Mouse (Mus musculus): ENCODE results near the gene Phf19. TPM values are rescaled to one million over a fixed set of nuclear protein-coding genes. Genes with fewer than 3 reads are reported as not detected.

Gene Phf19
- polyA plus RNA-seq, 1 experiment from 2014 or later: 1.0 TPM

- WGBS: 48% methylated on average over 12 of the region's 12 CpGs
- H3K4me1 ChIP-seq (replicated peaks): peaks cover 15% of the 10 kb centered on the region
- H3K27ac ChIP-seq: no peak overlapping the region
- H3K36me3 ChIP-seq: no peaks in the 10 kb centered on the region
- no peak overlapping the region for H3K4me2 ChIP-seq
- H3K9ac ChIP-seq (replicated peaks): no peak overlapping the region
- ATAC-seq (ENCODE audit: insufficient number of reproducible peaks, insufficient read depth, low FRiP score, low TSS enrichment, low read depth): no peak
- peaks cover 54% of the 10 kb centered on the region for H3K27me3 ChIP-seq
- no peak overlapping the region for H3K4me3 ChIP-seq (replicated peaks)
- H3K9me3 ChIP-seq: no peaks in the 10 kb centered on the region
These were observed 6.8 kb downstream of the Phf19 start for GRCm38 (mm10) chr2:34906861-34907604.

GRCm38 (mm10) chr2:34906426-34906825, 7.4 kb downstream of the Phf19 start:
- no peak for ATAC-seq (ENCODE audit: insufficient number of reproducible peaks, insufficient read depth, low FRiP score, low TSS enrichment, low read depth)
- H3K4me3 ChIP-seq (replicated peaks): no peak overlapping the region
- peaks cover 48% of the 10 kb centered on the region for H3K27me3 ChIP-seq
- H3K4me2 ChIP-seq: no peak overlapping the region
- no peak overlapping the region for H3K27ac ChIP-seq
- no peak overlapping the region for H3K9ac ChIP-seq (replicated peaks)
- H3K9me3 ChIP-seq: no peaks in the 10 kb centered on the region
- 54% methylated on average over 6 of the region's 6 CpGs for WGBS
- H3K36me3 ChIP-seq: no peaks in the 10 kb centered on the region
- peaks cover 15% of the 10 kb centered on the region for H3K4me1 ChIP-seq (replicated peaks)

GRCm38 (mm10) chr2:34904849-34905542, 8.8 kb downstream of the Phf19 start:
- H3K9me3 ChIP-seq: no peaks in the 10 kb centered on the region
- H3K4me1 ChIP-seq (replicated peaks): peaks cover 15% of the 10 kb centered on the region
- H3K36me3 ChIP-seq: no peaks in the 10 kb centered on the region
- under 1% methylated on average over 34 of the region's 34 CpGs for WGBS
- H3K4me3 ChIP-seq (replicated peaks): peak overlapping the region; percentile 32
- H3K9ac ChIP-seq (replicated peaks): no peak overlapping the region; the same call in 1 of the 2 replicates
- H3K27me3 ChIP-seq: peaks cover 34% of the 10 kb centered on the region
- ATAC-seq (ENCODE audit: insufficient number of reproducible peaks, insufficient read depth, low FRiP score, low TSS enrichment, low read depth): peak; percentile 96
- no peak overlapping the region for H3K27ac ChIP-seq
- peak overlapping the region; percentile 59 for H3K4me2 ChIP-seq

GRCm38 (mm10) chr2:34903652-34904405, 10.0 kb downstream of the Phf19 start:
- Histone ChIP-seq H3K9ac (replicated peaks) (no peak overlapping the region), H3K27ac (no peak overlapping the region), H3K4me2 (no peak overlapping the region), H3K9me3 (no peaks in the 10 kb centered on the region), H3K4me3 (replicated peaks) (no peak overlapping the region), H3K4me1 (replicated peaks) (peaks cover 15% of the 10 kb centered on the region), H3K27me3 (peaks cover 23% of the 10 kb centered on the region), H3K36me3 (no peaks in the 10 kb centered on the region)
- no peak for ATAC-seq (ENCODE audit: insufficient number of reproducible peaks, insufficient read depth, low FRiP score, low TSS enrichment, low read depth)
- 67% methylated on average over 4 of the region's 4 CpGs for WGBS

- no peaks in the 10 kb centered on the region for H3K36me3 ChIP-seq
- no peaks in the 10 kb centered on the region for H3K9me3 ChIP-seq
- peaks cover 15% of the 10 kb centered on the region for H3K4me1 ChIP-seq (replicated peaks)
- H3K4me3 ChIP-seq (replicated peaks): no peak overlapping the region
- 84% methylated on average over 7 of the region's 7 CpGs for WGBS
- no peak overlapping the region for H3K27ac ChIP-seq
- no peak overlapping the region for H3K9ac ChIP-seq (replicated peaks)
- H3K27me3 ChIP-seq: peaks cover 24% of the 10 kb centered on the region
- no peak overlapping the region for H3K4me2 ChIP-seq
- no peak for ATAC-seq (ENCODE audit: insufficient number of reproducible peaks, insufficient read depth, low FRiP score, low TSS enrichment, low read depth)
These were observed 10.6 kb downstream of the Phf19 start for GRCm38 (mm10) chr2:34903191-34903590.

- Histone ChIP-seq H3K27me3 (peaks cover 23% of the 10 kb centered on the region), H3K4me3 (replicated peaks) (no peak overlapping the region), H3K4me2 (no peak overlapping the region), H3K4me1 (replicated peaks) (peaks cover 15% of the 10 kb centered on the region), H3K9me3 (no peaks in the 10 kb centered on the region), H3K9ac (replicated peaks) (no peak overlapping the region), H3K27ac (no peak overlapping the region), H3K36me3 (no peaks in the 10 kb centered on the region)
- 89% methylated on average over 6 of the region's 6 CpGs for WGBS
- no peak for ATAC-seq (ENCODE audit: insufficient number of reproducible peaks, insufficient read depth, low FRiP score, low TSS enrichment, low read depth)
These were observed 11.1 kb downstream of the Phf19 start for GRCm38 (mm10) chr2:34902731-34903130.

GRCm38 (mm10) chr2:34901726-34902125, 12.1 kb downstream of the Phf19 start:
- no peak for ATAC-seq (ENCODE audit: insufficient number of reproducible peaks, insufficient read depth, low FRiP score, low TSS enrichment, low read depth)
- WGBS: 70% methylated on average over 4 of the region's 4 CpGs
- Histone ChIP-seq H3K9ac (replicated peaks) (no peak overlapping the region), H3K4me2 (no peak overlapping the region), H3K27me3 (peaks cover 18% of the 10 kb centered on the region), H3K9me3 (no peaks in the 10 kb centered on the region), H3K4me1 (replicated peaks) (peaks cover 15% of the 10 kb centered on the region), H3K27ac (no peak overlapping the region), H3K4me3 (replicated peaks) (no peak overlapping the region), H3K36me3 (no peaks in the 10 kb centered on the region)

- H3K9ac ChIP-seq (replicated peaks): no peak overlapping the region
- no peak overlapping the region for H3K27ac ChIP-seq
- no peaks in the 10 kb centered on the region for H3K36me3 ChIP-seq
- peaks cover 13% of the 10 kb centered on the region for H3K4me1 ChIP-seq (replicated peaks)
- no peak overlapping the region for H3K4me3 ChIP-seq (replicated peaks)
- no peak overlapping the region for H3K4me2 ChIP-seq
- 79% methylated on average over 1 of the region's 1 CpGs for WGBS
- no peak for ATAC-seq (ENCODE audit: insufficient number of reproducible peaks, insufficient read depth, low FRiP score, low TSS enrichment, low read depth)
- no peaks in the 10 kb centered on the region for H3K9me3 ChIP-seq
- H3K27me3 ChIP-seq: peaks cover 14% of the 10 kb centered on the region
These were observed 13.4 kb downstream of the Phf19 start for GRCm38 (mm10) chr2:34900412-34900811.

GRCm38 (mm10) chr2:34899682-34900081, 14.1 kb downstream of the Phf19 start:
- Histone ChIP-seq H3K9me3 (no peaks in the 10 kb centered on the region), H3K9ac (replicated peaks) (no peak overlapping the region), H3K4me2 (no peak overlapping the region), H3K27me3 (peaks cover 14% of the 10 kb centered on the region), H3K27ac (no peak overlapping the region), H3K4me1 (replicated peaks) (peaks cover 10% of the 10 kb centered on the region; the same call in 1 of the 2 replicates), H3K36me3 (no peaks in the 10 kb centered on the region), H3K4me3 (replicated peaks) (no peak overlapping the region)
- no peak for ATAC-seq (ENCODE audit: insufficient number of reproducible peaks, insufficient read depth, low FRiP score, low TSS enrichment, low read depth)
- 77% methylated on average over 11 of the region's 11 CpGs for WGBS

- Histone ChIP-seq H3K36me3 (no peaks in the 10 kb centered on the region), H3K4me2 (no peak overlapping the region), H3K27me3 (peaks cover 8% of the 10 kb centered on the region), H3K4me1 (replicated peaks) (no peaks in the 10 kb centered on the region), H3K9me3 (no peaks in the 10 kb centered on the region), H3K4me3 (replicated peaks) (no peak overlapping the region), H3K27ac (no peak overlapping the region), H3K9ac (replicated peaks) (no peak overlapping the region)
- WGBS: 23% methylated on average over 10 of the region's 10 CpGs
- no peak for ATAC-seq (ENCODE audit: insufficient number of reproducible peaks, insufficient read depth, low FRiP score, low TSS enrichment, low read depth)
These were observed 16.0 kb downstream of the Phf19 start for GRCm38 (mm10) chr2:34897820-34898219.

- WGBS: 78% methylated on average over 17 of the region's 17 CpGs
- Histone ChIP-seq H3K27ac (no peak overlapping the region), H3K4me1 (replicated peaks) (no peaks in the 10 kb centered on the region), H3K27me3 (peaks cover 8% of the 10 kb centered on the region), H3K4me2 (no peak overlapping the region), H3K9me3 (no peaks in the 10 kb centered on the region), H3K36me3 (no peaks in the 10 kb centered on the region), H3K4me3 (replicated peaks) (no peak overlapping the region), H3K9ac (replicated peaks) (0 out of 2 replicates have a peak overlapping the region, but pooled peaks have one; percentile 23)
- no peak for ATAC-seq (ENCODE audit: insufficient number of reproducible peaks, insufficient read depth, low FRiP score, low TSS enrichment, low read depth)
These were observed 16.9 kb downstream of the Phf19 start for GRCm38 (mm10) chr2:34896821-34897460.

All from limb, embryonic 12.5 days (tissue).